Comparison of ENCODE assay signal across 8 mouse cellular contexts in genomic region chr8:104533971-104534778, GRCm38 (mm10). TPM values are rescaled to one million over a fixed set of nuclear protein-coding genes. Genes with fewer than 3 reads are reported as not detected.
DNase-seq lines count a peak whose midpoint lies in the region; ATAC-seq lines count a peak whose summit lies in the region.

Gene Nae1 (minus strand): TSS chr8:104534637.
Gene Car7 (plus strand): TSS chr8:104534689.

- H3K4me3 ChIP-seq in hindbrain, embryonic 12.5 days: peak within 1 kb of the TSS; percentile 87

- peak within 1 kb of the TSS; percentile 88 for H3K27ac ChIP-seq in hindbrain, embryonic 12.5 days

- WGBS in hindbrain, embryonic 12.5 days: under 1% methylated on average over 70 of the region's 70 CpGs

- peak within 1 kb of the TSS; percentile 57 for H3K4me2 ChIP-seq in hindbrain, embryonic 12.5 days (replicated peaks)

- peak; percentile 98 for DNase-seq in NIH3T3 (ENCODE audit: low read depth)
- peak; percentile 96 to 97 for DNase-seq in cerebellum, postnatal 10 days
- peak; percentile 79 to 90 for DNase-seq in frontal cortex, postnatal 10 days (ENCODE audit: low spot score in 2 of 2)
- DNase-seq in layer of hippocampus, postnatal 14 days (ENCODE audit: low spot score in 2 of 2): peak; percentile 94 to 95
- DNase-seq in lung, postnatal 14 days: peak; percentile 95
- peak; percentile 88 for DNase-seq in retina, adult 2 months (ENCODE audit: low read depth, low spot score)
- peak; percentile 92 to 95 for DNase-seq in thymus, postnatal 36 days

- H3K27me3 ChIP-seq in hindbrain, embryonic 12.5 days: peaks cover 13% of the 10 kb centered on the region

- ATAC-seq in hindbrain, embryonic 12.5 days (ENCODE audit: low FRiP score): peak; percentile 96

- H3K4me1 ChIP-seq in hindbrain, embryonic 12.5 days: peaks cover 21% of the 10 kb centered on the region

- peaks cover 14% of the 10 kb centered on the region for H3K36me3 ChIP-seq in hindbrain, embryonic 12.5 days

- no peaks in the 10 kb centered on the region for H3K9me3 ChIP-seq in hindbrain, embryonic 12.5 days (replicated peaks)

- peak within 1 kb of the TSS; percentile 94 for H3K9ac ChIP-seq in hindbrain, embryonic 12.5 days

RNA-seq across cellular contexts. Expression of gene Nae1, which starts in this region (rescaled TPM):
- 114 and 130 TPM in 2 replicates for polyA plus RNA-seq in hindbrain, embryonic 12.5 days (2016; fragmentation: Nextera tagmentation; extraction: Ambion mirVana)
- 10 to 100 TPM; 43.4 to 47.5 TPM for total RNA-seq in layer of hippocampus, postnatal 14 days (2021)

RNA-seq across cellular contexts. Expression of gene Car7, which starts in this region (rescaled TPM):
- polyA plus RNA-seq in hindbrain, embryonic 12.5 days (2016; fragmentation: Nextera tagmentation; extraction: Ambion mirVana): 1.2 and 1.5 TPM in 2 replicates
- 10 to 100 TPM; 15.8 to 20.4 TPM for total RNA-seq in layer of hippocampus, postnatal 14 days (2021)

Comparison
In these comparisons a context has a peak if more than half of its experiments do, and no peak if none do; other contexts are left out.
1. Peak in every context shown above with its lines: DNase-seq, ATAC-seq, H3K4me3 ChIP-seq and H3K27ac ChIP-seq.